Mouse (Mus musculus) natural killer cell, adult 2 months (primary cell): ENCODE results near the gene Tex35.

Source experiments
- DNase-seq, 2 experiments: peaks; one replicate each; pipeline ENCODE4 v3.0.0; 2022; ENCODE audit warnings: low spot score in 2 of 2

Tex35 gene

DNA sequence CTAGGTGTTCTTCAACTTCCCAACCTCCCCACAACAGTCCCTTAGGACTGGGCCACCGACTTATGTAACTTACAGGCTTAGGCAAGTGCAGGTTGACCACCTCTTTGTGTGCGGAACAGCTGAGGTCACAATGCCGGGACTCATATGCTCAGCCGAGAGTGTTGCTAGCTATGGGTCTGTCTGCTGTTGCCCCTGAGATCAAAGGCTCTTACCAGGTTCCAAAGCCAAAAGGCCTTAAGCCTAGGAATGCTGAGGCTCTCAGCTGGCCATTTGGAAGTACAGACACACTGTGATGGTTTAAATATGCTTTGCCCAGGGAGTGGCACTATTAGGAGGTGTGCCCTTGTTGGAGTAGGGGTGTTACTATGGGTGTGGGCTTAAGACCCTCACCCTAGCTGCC is at the start of gene Tex35:
Gene Tex35, minus strand, starts transcription at position 101 of the 400 bp plus-strand sequence.
- no peak for DNase-seq

DNA sequence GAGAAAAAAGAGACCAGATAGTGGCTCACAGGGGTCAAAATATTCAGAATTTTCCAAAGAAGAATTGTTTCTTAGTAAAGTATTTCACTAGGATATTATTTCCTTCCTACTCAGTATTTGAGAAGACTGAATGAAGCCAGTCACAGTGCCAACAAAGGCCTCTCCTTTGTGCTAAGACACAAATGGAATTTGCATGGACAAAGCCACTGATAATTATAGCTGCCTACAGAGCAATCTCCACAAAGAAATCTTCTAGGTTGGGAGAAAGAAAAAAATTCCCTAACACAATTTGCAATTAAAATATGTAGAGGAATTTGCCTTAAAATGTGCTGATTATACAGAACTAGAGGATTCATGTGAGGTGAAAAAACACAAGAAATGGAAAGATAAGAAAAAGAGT is 45.3 kb upstream of the Tex35 start:
- DNase-seq, result no peak

DNA sequence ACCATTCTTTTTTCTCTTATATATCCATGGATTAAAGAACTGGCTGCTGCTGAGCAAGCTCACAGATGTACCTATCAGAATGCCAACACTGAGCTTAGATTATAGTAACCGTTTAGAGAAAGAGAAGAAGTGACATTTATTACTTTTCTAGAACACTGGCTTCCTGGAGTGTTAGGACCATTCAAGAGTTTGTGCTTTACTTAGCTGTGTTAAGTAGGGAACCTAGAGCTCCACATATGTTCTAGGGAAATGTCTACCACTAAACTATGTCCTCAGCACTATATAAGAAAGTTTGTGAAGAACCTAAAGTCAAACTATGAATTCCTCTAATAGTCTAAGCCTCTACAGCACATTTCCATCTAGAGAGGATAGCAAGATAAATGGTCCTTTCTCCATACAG is 41.6 kb upstream of the Tex35 start:
- DNase-seq, result no peak

DNA sequence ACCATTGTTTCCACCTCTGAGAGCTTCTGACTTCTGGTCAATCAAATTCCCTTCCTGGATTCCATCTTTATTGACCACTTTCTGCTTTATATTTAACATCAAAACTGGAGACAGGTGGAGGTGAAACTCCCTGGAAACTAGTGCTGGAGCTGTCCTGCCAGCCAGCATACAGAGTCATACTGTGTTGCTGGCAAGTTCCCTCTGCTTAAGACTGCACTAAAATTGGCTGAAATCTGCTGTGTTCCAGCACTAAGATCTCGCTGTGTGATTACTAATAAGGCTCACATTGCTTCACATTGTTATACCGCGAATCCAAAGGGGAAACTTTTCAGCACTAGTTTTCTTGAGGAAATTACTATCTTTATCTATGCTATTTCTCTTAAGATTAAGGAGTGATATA is 36.1 kb upstream of the Tex35 start:
- no peak for DNase-seq

DNA sequence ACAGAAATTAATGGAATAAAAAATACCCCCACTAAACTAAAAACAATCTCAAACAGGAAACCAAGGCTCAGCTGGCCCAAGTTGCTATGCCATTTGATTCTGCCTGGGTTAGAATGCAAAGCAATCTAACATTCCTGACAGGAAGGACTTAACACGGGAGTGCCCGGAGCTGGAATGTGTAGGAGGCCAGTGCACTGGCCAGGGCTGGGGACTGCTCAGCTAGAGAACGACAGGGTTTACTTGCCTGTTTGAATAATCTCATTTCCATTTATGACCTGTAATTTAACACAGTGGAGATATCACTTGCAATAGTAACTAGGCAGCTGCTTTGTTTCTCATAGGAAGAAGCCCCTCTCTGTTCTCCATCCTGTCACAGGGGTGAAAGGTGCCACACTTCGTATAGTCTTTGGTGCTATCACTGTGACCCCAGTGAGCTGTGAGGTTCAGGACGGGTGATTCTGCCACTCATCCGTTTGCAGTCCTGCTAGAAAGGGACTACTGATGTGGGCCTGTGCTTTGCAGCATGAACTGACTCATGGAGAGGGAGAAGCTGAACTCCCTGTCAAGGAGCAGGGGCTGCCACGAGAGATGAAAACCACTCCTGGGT is 34.9 kb upstream of the Tex35 start:
- no peak for DNase-seq

DNA sequence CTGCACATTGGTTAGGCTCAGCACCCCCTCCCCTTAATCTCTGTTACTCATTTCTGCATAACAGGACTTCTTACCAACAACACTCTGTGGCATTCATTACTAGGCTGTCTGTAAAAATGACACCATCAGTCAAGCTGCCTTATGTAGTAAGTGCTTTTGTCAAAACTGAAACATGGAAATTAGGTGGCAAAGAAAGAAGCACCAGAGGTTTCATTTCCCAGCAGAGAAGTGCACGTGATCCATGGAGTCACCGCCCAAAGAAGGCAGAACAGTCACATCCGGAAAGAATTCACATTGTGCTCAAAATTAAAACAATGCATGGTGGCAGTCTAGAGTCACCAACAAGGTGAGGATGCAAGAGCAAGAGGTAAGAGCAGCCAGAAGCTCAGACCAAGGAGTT is 32.5 kb upstream of the Tex35 start:
- DNase-seq, result no peak

DNA sequence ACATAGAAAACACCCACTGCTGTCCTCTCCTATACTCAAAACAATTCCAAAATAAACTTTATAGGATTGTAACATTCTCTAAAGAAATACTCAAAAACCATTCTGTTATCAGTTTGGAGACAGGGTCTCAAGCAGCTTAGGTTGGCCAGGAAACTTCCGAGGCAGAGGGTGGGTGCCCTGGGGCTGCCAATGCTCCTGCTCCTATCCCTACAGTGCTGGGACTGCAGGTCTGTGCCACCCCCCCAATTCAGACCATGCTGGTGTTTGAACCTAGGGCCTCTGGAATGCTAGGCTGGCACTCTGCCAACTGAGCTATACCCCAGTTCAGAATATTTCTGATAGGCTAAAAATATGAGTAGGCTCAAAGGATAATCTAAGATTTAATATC is 29.4 kb upstream of the Tex35 start:
- no peak for DNase-seq

DNA sequence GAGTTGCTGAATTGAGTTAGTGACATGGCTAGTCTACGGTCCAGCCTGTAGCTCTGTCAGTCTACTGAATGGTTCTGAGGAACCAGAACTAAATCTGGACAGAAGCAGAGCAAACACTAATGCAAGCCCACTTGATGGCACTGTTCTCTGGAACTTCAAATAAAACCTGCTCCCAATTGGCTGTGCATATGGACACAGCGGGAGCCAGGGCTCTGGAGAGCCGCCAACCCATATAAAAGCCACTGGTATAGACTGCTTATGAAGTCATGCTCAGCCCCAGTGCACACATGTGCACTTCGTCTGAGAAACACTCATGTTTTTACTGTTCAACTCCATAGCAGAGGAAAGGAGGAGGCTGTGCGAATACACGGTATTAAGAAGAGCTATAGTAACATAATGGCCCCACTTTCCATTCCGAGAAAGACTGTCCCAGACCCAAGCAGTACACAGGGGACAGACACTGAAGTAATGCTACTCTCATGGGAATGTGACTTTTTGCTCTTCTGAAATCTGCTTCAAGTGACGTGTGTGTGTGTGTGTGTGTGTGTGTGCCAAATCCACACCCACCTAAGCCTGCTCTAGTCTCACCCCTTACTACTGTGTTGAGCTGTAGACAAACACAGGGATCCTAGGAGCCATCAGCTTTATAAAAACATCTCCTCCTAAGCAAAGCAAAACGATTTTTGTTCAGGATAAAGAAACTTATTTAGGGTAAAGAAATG is 28.8 kb upstream of the Tex35 start:
- no peak for DNase-seq

DNA sequence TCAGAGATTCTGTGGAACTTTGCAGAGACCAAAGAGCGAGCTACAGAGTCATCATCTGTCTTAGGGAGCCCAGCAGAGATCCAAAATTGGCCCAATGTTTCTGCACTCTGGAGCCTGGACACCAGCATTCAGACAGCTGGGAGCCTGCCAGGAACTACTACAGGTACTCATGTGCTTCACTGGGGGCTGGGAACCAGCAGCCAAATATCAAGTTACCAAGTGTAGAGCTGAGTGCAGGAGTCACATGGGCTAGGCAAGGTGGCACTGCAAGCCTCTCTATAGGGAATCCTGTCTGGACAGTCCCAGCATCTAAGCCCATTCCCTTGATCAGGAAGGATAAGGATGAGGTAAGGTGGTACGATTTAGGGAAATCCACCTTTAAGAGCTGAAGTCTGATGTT is 19.7 kb upstream of the Tex35 start:
- DNase-seq, result no peak

DNA sequence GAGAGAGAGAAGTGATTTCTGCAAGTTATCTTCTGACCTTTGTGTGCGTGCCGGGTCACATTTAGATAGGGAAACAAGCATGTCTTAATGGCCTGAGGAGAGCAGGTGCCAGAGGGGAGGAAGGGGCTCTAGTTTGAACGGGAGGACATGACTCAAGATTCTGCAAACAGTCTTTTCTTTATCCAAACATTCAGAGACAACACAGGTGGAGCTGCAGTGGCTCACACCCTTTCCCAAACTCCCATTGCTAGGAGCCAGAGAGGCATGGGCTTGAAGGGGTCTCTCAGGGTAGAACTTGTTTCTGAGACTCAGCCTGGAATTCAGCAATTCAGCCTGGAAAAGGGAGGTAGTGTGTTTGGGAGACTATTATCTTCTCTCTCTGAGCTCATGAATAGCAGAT is 15.4 kb upstream of the Tex35 start:
- no peak for DNase-seq

DNA sequence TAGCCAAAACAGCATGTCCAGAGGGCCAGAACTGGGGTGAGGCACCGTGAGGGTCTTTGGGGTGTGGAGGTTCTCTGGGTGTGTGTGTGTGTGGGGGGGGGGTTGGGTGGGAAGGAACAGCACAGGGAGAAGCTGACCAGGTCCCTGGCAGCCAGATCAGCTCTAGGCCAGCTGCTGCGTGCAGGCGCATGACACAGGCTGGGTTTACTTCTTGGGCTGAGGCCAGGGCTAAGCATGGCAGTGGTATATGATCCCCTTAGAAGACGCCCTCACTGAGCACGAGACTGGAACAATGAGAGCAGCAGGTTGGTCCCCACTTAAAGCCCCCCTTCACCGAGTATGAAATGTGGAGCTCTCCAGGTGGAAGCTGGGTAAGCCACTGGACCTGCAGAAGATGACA is 10.7 kb upstream of the Tex35 start:
- no peak for DNase-seq

DNA sequence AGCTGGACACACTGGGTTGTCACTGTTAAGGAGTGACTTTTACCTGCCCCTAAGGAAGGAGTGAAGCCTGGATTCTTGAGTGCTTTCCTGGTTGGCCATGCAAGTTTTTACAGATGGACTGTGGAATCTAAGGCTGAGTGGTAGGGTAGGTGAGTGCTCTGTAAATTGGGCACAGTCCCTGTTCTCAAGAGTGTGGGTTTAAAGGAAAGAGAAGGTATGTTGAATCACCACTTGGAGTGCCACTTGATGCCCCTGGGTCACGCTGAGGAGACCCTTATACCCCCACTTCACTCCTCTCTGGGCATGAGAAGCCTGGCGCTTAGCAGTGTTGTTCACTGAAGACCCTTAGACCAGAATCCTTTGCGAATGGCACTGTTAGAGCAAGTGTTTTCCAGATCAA is 9.0 kb upstream of the Tex35 start:
- DNase-seq, result no peak

DNA sequence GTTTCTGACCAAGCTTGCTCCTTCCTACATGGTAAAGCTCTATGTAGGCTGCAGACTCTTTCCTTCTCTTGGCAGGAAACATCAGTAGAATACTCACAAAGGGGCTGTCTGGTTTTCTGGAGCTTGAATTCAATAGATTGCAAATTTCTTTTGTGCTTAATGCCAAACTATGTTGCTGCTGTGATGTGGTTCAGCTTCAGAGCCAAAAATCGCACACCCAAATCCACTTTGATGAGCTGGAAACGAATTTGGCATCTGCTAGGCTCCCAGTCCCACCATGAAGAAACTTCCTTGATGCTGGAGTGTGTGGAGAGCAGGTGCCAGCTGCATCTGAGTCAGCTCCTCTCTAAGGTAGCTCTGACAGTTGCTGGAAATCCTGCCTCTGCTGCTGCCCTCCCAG is 6.0 kb upstream of the Tex35 start:
- no peak for DNase-seq

DNA sequence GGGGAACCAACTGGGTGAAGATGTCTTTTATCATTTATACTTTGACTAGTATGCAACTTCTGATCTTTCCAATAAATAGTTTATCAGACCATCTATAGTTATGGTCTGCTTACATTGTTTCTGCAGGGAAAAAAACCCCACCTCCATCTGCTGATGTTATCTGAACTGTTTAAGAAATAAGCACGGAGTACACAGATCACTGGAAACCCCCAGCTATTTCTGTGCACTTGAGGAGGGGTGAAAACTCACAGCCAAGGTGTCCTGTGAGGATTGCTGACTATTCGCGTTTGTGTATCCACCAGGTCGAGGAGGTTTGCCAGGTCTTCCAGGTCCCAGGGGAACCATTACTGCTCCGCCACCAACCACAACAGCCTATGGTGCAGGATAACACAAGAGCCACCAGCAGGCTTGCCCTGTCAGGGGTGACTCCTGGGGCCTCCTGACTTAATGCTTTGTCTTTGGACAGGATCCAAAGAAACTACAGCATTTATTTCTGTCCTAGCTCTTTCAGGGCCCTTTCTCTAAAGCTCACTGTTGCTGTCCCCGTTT is 1.9 kb upstream of the Tex35 start:
- DNase-seq, result no peak

DNA sequence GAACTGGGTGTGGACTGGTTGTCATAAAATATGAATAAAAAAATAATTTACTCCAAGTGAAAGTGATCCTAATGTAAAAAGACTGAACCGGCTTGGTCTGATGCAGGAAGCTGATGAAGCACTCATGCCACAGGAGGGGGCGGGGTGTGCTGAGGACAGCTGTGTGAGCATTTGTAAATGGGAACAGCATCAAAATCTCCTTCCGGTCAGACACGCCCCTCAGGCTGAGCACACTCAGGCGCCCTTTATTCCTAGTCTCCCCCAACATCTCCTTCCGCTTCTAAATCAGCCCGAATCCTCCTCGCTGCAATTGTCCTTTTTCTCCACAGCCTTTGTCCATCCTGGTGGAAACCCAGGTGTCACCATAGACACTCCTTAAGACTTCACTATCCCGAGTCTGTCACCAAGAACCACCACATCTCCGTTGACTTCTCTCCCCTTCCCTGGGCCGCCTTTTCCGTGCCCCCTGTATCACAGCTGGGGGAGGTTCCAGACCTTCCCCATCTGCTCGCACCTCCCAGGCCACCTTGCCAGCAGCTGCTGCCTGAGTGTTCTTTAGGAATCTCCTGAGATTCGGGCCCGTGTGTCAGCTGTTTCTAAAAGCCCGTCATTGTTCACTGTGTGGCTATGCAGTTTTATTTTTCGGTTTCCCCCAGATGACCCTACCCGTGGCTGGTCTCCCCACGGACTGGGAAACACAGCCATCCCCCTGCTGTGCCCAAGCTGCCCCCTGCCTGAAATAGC is 7.2 kb downstream of the Tex35 start:
- no peak for DNase-seq

DNA sequence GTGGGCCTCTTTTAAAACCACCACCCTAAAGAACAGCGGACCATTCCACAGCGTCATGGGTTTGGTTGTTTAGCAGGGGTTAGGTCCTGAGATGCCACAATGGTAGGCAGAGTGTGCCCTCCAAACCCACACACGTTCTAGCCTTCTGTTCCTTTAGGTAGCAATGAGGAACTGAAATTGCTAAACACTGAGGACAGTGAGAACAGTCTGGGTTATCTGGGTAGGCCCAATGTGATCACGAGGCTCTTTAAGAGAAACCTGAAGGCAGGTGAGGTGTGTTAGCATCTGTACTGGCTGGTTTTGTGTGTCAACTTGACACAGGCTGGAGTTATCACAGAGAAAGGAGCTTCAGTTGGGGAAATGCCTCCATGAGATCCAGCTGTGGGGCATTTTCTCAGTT is 12.9 kb downstream of the Tex35 start:
- DNase-seq, result no peak

DNA sequence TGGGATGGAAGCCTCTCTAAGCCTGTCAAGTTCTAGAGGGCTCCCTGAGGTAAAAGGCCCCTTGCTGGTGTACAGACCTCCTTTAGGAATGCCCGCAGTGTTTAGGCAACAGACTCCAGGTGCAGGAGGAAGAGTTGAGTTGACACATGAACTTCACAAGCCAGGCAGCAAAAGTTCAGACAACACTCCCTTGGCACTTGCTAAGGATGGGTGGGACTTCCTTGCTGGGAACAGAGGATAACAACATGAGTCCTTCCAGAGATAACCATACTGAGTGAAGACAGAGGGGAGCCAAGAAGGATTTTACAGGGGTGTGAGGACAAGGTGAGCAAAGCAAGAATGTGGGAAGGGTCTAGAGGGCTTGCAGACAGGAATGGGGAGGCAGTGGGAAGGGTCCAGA is 15.9 kb downstream of the Tex35 start:
- no peak for DNase-seq

DNA sequence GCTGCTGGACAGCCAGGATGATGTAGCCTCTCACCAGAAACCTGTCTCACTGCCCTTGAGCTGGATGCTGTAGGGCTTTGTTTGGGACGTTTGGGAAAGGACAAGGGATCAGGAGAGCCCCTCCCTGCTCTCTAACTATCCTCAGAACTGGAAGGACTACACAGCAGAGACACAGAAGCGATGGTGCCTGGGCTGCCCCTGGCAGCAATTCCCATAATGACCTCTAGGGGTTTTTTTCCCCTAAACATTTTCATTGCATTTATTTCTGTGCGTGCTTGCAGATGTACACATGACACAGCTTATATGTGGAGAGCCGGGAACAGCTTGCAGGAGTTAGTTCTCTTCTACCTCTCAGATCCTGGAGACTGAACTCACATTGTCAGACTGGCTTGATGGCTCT is 16.3 kb downstream of the Tex35 start:
- no peak for DNase-seq

DNA sequence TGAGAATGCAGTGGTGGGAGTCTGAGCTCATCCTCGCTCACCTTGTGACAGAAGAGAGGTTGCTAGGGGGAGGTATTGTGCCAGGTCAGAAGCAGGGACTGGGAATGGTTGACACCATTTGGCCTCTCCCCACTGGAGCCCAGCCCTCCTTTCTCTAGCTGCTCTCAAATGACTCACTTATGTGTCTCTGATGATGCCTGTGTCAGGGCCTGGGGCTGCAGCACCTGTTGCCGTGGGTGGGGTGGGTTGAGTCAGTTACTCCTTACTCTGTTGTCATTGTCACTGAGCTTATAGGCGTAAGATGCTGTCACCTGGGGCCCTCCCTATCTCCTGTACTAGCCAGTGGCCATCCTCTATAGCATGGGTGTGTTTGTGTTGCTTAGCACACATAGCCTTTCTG is 17.6 kb downstream of the Tex35 start:
- DNase-seq, result no peak

DNA sequence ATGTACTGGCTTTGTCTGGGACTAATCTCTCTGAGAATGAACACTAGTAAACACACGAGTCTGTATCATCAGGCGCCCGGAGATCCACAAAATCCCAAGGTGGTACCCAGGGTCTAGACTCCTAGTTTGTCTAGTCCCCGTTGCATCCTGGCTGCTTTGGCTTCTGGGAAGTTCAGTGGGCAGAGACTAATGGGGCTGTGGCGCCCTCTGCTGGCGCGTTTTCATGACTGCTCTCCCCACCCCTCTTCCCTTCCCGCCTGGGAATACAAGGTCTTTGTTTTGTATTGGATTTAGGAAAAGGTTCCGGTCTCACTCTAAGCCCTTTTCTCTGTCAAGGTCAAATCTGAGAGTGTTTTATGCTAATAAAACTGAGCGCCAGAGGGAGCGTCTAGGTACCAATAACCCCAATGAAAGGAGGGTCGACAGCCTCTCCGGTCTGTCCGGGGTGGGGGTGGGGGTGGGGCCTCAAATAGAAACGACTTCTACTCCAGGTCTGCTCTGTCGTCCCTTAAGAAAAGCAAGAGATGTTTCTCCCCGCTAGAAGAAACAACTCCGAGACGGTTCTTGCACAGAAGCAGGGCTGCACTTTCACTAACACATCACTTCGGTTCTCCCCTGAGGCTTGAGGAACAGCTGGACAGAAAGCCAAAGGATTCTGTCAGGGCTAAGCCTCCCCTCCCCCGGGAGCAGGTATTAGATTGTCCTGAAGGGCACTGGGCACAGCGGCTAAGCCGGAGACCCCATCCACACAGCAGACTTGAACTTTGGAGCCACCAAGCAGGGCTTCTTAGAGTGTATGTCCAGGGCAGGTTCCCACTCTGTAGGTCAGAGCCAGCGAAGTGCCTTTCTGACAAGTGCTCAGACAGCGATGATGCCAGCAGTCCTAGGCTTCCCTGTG is 22.1 kb downstream of the Tex35 start:
- DNase-seq, result peak in 1 of 2 experiments; percentile 30

DNA sequence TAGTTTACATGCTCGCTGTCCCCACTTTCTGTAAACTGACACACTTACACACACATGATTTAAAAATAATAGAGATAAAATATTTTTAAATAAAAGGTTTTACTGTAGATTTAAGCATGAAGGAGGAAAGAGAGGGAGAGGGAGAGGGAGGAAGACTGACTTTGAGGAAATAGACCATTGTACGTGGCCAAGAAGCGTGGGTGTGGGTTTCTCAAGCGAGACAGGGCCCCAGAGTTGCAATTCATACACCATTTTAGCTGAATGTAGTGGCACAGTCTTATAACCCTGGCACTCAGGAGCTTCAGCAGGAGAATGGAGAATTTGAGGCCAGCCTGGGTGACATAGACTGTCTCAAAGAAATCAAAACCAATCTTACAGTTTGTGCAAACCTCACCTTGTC is 25.5 kb downstream of the Tex35 start:
- DNase-seq, result no peak

DNA sequence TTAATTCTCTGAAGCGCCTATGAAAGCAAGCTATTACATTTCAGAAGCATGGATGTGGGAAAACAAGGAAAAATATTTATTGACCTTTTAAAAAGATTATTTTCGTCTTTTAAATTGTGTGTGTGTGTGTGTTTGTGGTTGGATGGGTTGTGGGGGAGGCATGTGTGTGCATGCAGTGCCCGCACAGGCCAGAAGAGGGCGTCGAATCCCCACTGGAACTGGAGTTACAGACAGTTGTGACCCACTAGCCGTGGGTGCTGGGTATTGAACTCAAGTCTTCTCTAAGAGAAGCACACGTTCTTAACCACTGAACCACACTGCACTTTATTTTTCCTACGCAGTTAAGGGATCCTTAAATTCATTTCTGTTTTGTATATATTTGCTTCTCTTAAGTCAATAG is 26.5 kb downstream of the Tex35 start:
- no peak for DNase-seq
